Mouse (Mus musculus) limb, embryonic 14.5 days (tissue): ENCODE measurements around the gene Fstl4. TPM values are rescaled to one million over a fixed set of nuclear protein-coding genes. Genes with fewer than 3 reads are reported as not detected.

Experiments
- ATAC-seq: fragments of 200-750 bp; cut with Nextera tagmentation; 2 replicates; pipeline ENCODE4 v1.8.0; 2017; ENCODE audit warnings: low read depth, moderate number of reproducible peaks, moderate TSS enrichment; ENCODE audit not compliant: low FRiP score
- DNase-seq: peaks from one replicate; pipeline ENCODE4 v3.0.0-alpha.2; 2015; ENCODE audit warnings: low spot score
- H3K27ac ChIP-seq: fragments of 300-500 bp; sonication (generic); replicated peaks from 2 replicates; pipeline ENCODE4 v1.5.1; 2014; ENCODE audit warnings: low read depth, mild to moderate bottlenecking, low read length, moderate library complexity, mixed read lengths
- H3K27me3 ChIP-seq: fragments of 300-500 bp; sonication (generic); 2 replicates; pipeline ENCODE4 v1.6.1; 2014; ENCODE audit warnings: low read length, mixed read lengths; ENCODE audit not compliant: control insufficient read depth, insufficient read depth
- H3K36me3 ChIP-seq: fragments of 300-500 bp; sonication (generic); 2 replicates; pipeline ENCODE4 v1.6.1; 2014; ENCODE audit warnings: mild to moderate bottlenecking, low read length, moderate library complexity, mixed read lengths; ENCODE audit not compliant: control insufficient read depth, insufficient read depth
- H3K4me1 ChIP-seq: fragments of 300-500 bp; sonication (generic); 2 replicates; pipeline ENCODE4 v1.6.1; 2014; ENCODE audit warnings: antibody characterized with exemption, low read length, mixed read lengths; ENCODE audit not compliant: control insufficient read depth, insufficient read depth
- H3K4me2 ChIP-seq: fragments of 300-500 bp; sonication (generic); replicated peaks from 2 replicates; pipeline ENCODE4 v1.6.1; 2014; ENCODE audit warnings: low read depth, mild to moderate bottlenecking, low read length, moderate library complexity; ENCODE audit not compliant: severe bottlenecking
- H3K4me3 ChIP-seq: fragments of 300-500 bp; sonication (generic); replicated peaks from 2 replicates; pipeline ENCODE4 v1.5.1; 2014; ENCODE audit warnings: low read length
- H3K9ac ChIP-seq: fragments of 300-500 bp; sonication (generic); 2 replicates; pipeline ENCODE4 v1.6.1; 2014; ENCODE audit warnings: mild to moderate bottlenecking, low read depth, low read length, moderate library complexity; ENCODE audit not compliant: severe bottlenecking
- H3K9me3 ChIP-seq: fragments of 300-500 bp; sonication (generic); 2 replicates; pipeline ENCODE4 v1.6.1; 2016; ENCODE audit warnings: low read length; ENCODE audit not compliant: control insufficient read depth
- POLR2A ChIP-seq: fragments of 200-500 bp; IDR thresholded peaks from 2 replicates; pipeline ENCODE4 v1.8.0; 2012; ENCODE audit warnings: inconsistent platforms, mild to moderate bottlenecking, moderate library complexity, borderline replicate concordance; ENCODE audit not compliant: insufficient read depth, insufficient read length; ENCODE audit errors: extremely low read depth
- WGBS: fragments of 180-500 bp; shearing (Covaris S2); extraction: QIAGEN DNeasy Blood & Tissue Kit; methylation state at CpG from one replicate; pipeline ENCODE4 v1.1.7; 2014; 5-methylcytosine and 5-hydroxymethylcytosine counted together
- polyA plus RNA-seq, 2 experiments: library from polyadenylated mRNA; depleted of rRNA in 1 of 2; stranded (reverse) in 1 of 2; unstranded in 1 of 2; fragments of >200 nt; fragmentation: Nextera tagmentation in 1 of 2; extraction: Ambion mirVana in 1 of 2; gene quantifications; 2 replicates each; pipeline versions ENCODE4 v1.2.1 to v1.2.3; 2012 to 2014

The Fstl4 gene
- polyA plus RNA-seq, 2 experiments, result 0.97 to 2.3 TPM

- Histone ChIP-seq H3K9me3 (no peaks in the 10 kb centered on the region), H3K27me3 (no peaks in the 10 kb centered on the region), H3K4me2 (no peak overlapping the region), H3K9ac (no peak overlapping the region), H3K4me1 (no peaks in the 10 kb centered on the region), H3K27ac (no peak overlapping the region), H3K4me3 (no peak overlapping the region), H3K36me3 (no peaks in the 10 kb centered on the region)
- DNase-seq, result no peak
- WGBS, result 70% methylated on average over 9 of the region's 9 CpGs
- ATAC-seq, result no peak
- no peak for TF ChIP-seq POLR2A
These were observed 446.4 kb downstream of the Fstl4 start for GRCm38 (mm10) chr11:53210876-53211275.

GRCm38 (mm10) chr11:53229011-53229410, 464.6 kb downstream of the Fstl4 start:
- no peak overlapping the region for H3K27ac ChIP-seq
- WGBS, result 71% methylated on average over 3 of the region's 3 CpGs
- ATAC-seq (no peak), DNase-seq (no peak)
- H3K9ac ChIP-seq, result no peak overlapping the region
- H3K27me3 ChIP-seq, result no peaks in the 10 kb centered on the region
- TF ChIP-seq POLR2A, result no peak
- H3K4me3 ChIP-seq, result no peak overlapping the region
- H3K4me2 ChIP-seq, result no peak overlapping the region
- no peaks in the 10 kb centered on the region for H3K9me3 ChIP-seq
- H3K4me1 ChIP-seq, result no peaks in the 10 kb centered on the region
- no peaks in the 10 kb centered on the region for H3K36me3 ChIP-seq

- DNase-seq, result no peak
- ATAC-seq, result no peak
- no peaks in the 10 kb centered on the region for H3K4me1 ChIP-seq
- H3K27ac ChIP-seq, result no peak overlapping the region
- no peak overlapping the region for H3K4me2 ChIP-seq
- no peaks in the 10 kb centered on the region for H3K9me3 ChIP-seq
- no peak for TF ChIP-seq POLR2A
- 72% methylated on average over 5 of the region's 5 CpGs for WGBS
- no peaks in the 10 kb centered on the region for H3K27me3 ChIP-seq
- H3K9ac ChIP-seq, result no peak overlapping the region
- no peak overlapping the region for H3K4me3 ChIP-seq
- no peaks in the 10 kb centered on the region for H3K36me3 ChIP-seq
These were observed 467.4 kb downstream of the Fstl4 start for GRCm38 (mm10) chr11:53231836-53232235.

DNA sequence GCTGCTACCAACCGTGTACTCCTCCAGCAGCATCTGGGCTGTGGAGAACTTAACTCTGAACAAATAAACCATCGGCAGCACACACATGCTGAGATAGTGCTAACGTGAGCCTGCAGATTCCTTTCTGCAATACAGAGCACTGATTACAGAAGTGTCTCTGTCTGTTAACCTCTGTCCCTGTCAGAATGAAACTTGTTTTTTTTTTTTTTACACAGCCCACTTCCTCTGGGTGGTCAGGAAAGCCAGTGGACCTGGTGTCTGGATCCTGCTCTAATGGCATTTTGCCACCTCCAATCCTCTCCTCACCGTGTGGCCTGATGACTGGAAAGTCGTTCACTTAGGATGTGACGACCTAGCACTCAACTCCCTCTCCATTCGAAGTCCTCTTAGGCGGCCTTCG, 469.2 kb downstream of the Fstl4 start:
- TF ChIP-seq POLR2A, result no peak
- H3K36me3 ChIP-seq, result no peaks in the 10 kb centered on the region

More for the DNA sequence above, 469.2 kb downstream of the Fstl4 start:
- H3K9me3 ChIP-seq, result no peaks in the 10 kb centered on the region
- H3K4me3 ChIP-seq, result no peak overlapping the region
- ATAC-seq, result no peak
- no peak overlapping the region for H3K4me2 ChIP-seq
- no peaks in the 10 kb centered on the region for H3K27me3 ChIP-seq
- no peak overlapping the region for H3K27ac ChIP-seq
- no peaks in the 10 kb centered on the region for H3K4me1 ChIP-seq
- H3K9ac ChIP-seq, result no peak overlapping the region
- no peak for DNase-seq
- 62% methylated on average over 9 of the region's 9 CpGs for WGBS
